Mouse (Mus musculus): Measurements from ENCODE around the gene Shisa6.

- no peak for TF ChIP-seq POLR2A (IDR thresholded peaks at IDR 0.05; ENCODE audit: borderline replicate concordance, insufficient read depth, low read length)
- no peak for TF ChIP-seq CTCF (IDR thresholded peaks at IDR 0.05; ENCODE audit: borderline replicate concordance, insufficient read depth, low read depth, low read length)
Measured at GRCm38 (mm10) chr11:66519386-66519785, 6.4 kb downstream of the Shisa6 start.

Data from cerebellum, adult 2 months (tissue).